Mouse (Mus musculus): Measurements from ENCODE around the gene Fmnl2.

Fmnl2 gene

GRCm38 (mm10) chr2:53129070-53129469 lies 271.4 kb downstream of the Fmnl2 start:
- no peak for DNase-seq

GRCm38 (mm10) chr2:53131567-53131966 lies 273.9 kb downstream of the Fmnl2 start:
- DNase-seq: no peak

DNA sequence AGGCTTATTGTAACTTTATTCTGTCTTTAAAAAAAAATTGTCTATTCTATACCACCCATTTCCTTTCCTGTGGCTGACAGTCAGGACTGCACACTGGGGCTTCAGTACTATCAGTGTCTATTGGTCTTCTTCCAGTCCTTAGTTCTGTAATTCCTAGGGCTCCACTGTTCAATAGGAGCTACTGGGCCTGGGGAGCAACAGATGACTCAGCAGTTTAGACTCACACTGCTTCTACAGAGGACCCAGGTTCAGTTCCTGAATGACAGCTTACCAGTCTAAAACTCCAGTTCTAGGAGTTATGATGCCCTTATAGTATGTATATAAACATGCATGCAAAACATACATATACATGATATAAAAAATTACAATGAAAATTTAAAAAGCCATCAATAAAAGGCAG lies 289.2 kb downstream of the Fmnl2 start:
- no peak for DNase-seq

DNA sequence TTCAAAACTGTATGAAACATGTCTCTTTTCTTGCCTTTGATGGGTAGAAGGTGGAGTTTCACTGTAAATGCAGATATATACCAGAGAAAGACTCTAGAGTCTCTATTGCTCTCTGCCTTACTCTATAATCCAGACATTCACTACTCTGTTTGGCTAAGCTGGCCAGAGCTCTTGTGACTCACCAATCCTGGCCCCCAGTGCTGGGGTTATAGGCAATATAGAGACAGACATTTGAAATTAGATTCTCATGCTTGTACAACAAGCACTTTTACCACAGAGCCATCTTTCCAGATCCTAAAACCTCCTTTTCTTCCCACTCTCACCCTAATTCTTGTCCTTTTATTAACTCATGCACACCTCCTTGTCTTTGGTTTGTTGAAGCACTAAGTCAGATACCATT lies 316.3 kb downstream of the Fmnl2 start:
- no peak for DNase-seq

- no peak for DNase-seq
These were observed 321.3 kb downstream of the Fmnl2 start for GRCm38 (mm10) chr2:53178966-53179365.

GRCm38 (mm10) chr2:53179876-53180275 lies 322.2 kb downstream of the Fmnl2 start:
- DNase-seq: no peak

Data from right cerebral cortex, postnatal 25 days (tissue).